Mouse (Mus musculus) hindbrain, embryonic 11.5 days (tissue): ENCODE data around the gene Asap2. TPM values are rescaled to one million over a fixed set of nuclear protein-coding genes. Genes with fewer than 3 reads are reported as not detected.

ENCODE experiments used
- ATAC-seq: fragments of 200-750 bp; cut with Nextera tagmentation; 2 replicates; pipeline ENCODE4 v1.8.0; 2017; ENCODE audit warnings: mild to moderate bottlenecking, moderate TSS enrichment, moderate library complexity; ENCODE audit not compliant: low FRiP score
- DNase-seq: peaks from one replicate; pipeline ENCODE4 v3.0.0-alpha.2; 2015; ENCODE audit warnings: low spot score
- H3K27ac ChIP-seq: fragments of 300-500 bp; sonication (generic); 2 replicates; pipeline ENCODE4 v1.5.1; 2014; ENCODE audit warnings: mild to moderate bottlenecking, low read depth, low read length
- H3K27me3 ChIP-seq: fragments of 300-500 bp; sonication (generic); 2 replicates; pipeline ENCODE4 v1.6.1; 2014; ENCODE audit warnings: mild to moderate bottlenecking, low read length, moderate library complexity, mixed read lengths; ENCODE audit not compliant: control insufficient read depth, insufficient read depth
- H3K36me3 ChIP-seq: fragments of 300-500 bp; sonication (generic); 2 replicates; pipeline ENCODE4 v1.6.1; 2014; ENCODE audit warnings: mild to moderate bottlenecking, low read length, moderate library complexity, mixed read lengths; ENCODE audit not compliant: control insufficient read depth, insufficient read depth
- H3K4me1 ChIP-seq: fragments of 300-500 bp; sonication (generic); replicated peaks from 2 replicates; pipeline ENCODE4 v1.6.1; 2014; ENCODE audit warnings: low read length, mixed read lengths; ENCODE audit not compliant: control insufficient read depth, insufficient read depth
- H3K4me2 ChIP-seq: fragments of 300-500 bp; sonication (generic); replicated peaks from 2 replicates; pipeline ENCODE4 v1.6.1; 2014; ENCODE audit warnings: mild to moderate bottlenecking, low read depth, low read length
- H3K4me3 ChIP-seq: fragments of 300-500 bp; sonication (generic); 2 replicates; pipeline ENCODE4 v1.5.1; 2014; ENCODE audit warnings: low read depth, low read length
- H3K9ac ChIP-seq: fragments of 300-500 bp; sonication (generic); 2 replicates; pipeline ENCODE4 v1.6.1; 2014; ENCODE audit warnings: low read depth, low read length
- H3K9me3 ChIP-seq: fragments of 300-500 bp; sonication (generic); 2 replicates; pipeline ENCODE4 v1.6.1; 2016; ENCODE audit warnings: low read length; ENCODE audit not compliant: control insufficient read depth
- WGBS: fragments of 180-500 bp; shearing (Covaris S2); extraction: QIAGEN DNeasy Blood & Tissue Kit; methylation state at CpG from one replicate; pipeline ENCODE4 v1.1.7; 2014; 5-methylcytosine and 5-hydroxymethylcytosine counted together
- polyA plus RNA-seq: library from polyadenylated mRNA; unstranded; fragments of >200 nt; fragmentation: Nextera tagmentation; extraction: Ambion mirVana; gene quantifications from 2 replicates; pipeline ENCODE4 v1.2.1, GENCODE M21; 2014

Gene Asap2
- polyA plus RNA-seq, 1 experiment from 2014 or later = 18.4 TPM

DNA sequence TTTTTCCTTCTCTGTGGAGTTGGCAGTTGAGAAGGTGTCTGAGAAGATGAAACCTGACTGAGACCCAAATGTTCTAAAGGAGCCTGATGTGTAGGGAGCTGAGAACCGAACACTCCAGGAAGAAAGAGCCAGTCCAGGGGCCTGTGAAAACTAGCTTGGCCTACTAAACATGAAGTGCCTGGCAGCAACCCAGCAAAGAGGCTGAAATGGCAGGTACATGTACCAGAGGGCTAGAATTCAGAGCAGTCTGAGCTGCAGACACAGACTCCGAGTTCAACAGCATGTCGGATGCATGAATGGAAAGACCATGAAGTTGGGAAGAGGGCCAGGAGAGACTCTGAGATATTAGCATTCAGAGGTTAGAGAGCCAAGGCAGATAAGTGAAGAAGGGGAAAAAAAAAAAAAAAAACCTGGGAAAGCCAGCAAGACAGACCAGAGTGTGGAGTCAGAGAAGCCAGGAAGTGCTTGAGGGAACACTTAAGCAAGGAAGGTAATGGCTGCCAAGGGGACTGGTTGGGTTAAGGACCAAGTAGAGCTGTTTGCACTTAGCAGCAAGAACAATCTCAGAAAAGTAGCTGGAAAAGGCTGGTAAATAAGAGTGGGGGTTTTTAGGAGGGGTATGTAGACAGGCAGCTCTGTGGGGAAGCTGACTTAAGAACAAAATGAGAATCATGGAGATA lies 298.6 kb downstream of the Asap2 start:
- no peaks in the 10 kb centered on the region for H3K27me3 ChIP-seq
- no peak for ATAC-seq
- H3K4me3 ChIP-seq = no peak overlapping the region
- WGBS = 100% methylated on average over 3 of the region's 3 CpGs
- no peak overlapping the region for H3K27ac ChIP-seq
- no peak for DNase-seq
- H3K9ac ChIP-seq = no peak overlapping the region
- H3K4me1 ChIP-seq = no peaks in the 10 kb centered on the region
- H3K9me3 ChIP-seq = no peaks in the 10 kb centered on the region
- no peak overlapping the region for H3K4me2 ChIP-seq
- 0 out of 2 replicates have a peak, but pooled peaks cover 7% of the 10 kb centered on the region for H3K36me3 ChIP-seq

- WGBS = 92% methylated on average over 6 of the region's 6 CpGs
- Histone ChIP-seq H3K4me1 (no peaks in the 10 kb centered on the region), H3K27me3 (no peaks in the 10 kb centered on the region), H3K4me3 (no peak overlapping the region), H3K36me3 (0 out of 2 replicates have a peak, but pooled peaks cover 7% of the 10 kb centered on the region), H3K27ac (no peak overlapping the region), H3K9ac (no peak overlapping the region), H3K9me3 (no peaks in the 10 kb centered on the region), H3K4me2 (no peak overlapping the region)
- DNase-seq = no peak
- ATAC-seq = no peak
These were observed 299.4 kb downstream of the Asap2 start for GRCm38 (mm10) chr12:21289651-21290050.

GRCm38 (mm10) chr12:21298856-21299255 lies 308.6 kb downstream of the Asap2 start:
- H3K27ac ChIP-seq = no peak overlapping the region
- H3K9me3 ChIP-seq = no peaks in the 10 kb centered on the region
- 96% methylated on average over 11 of the region's 11 CpGs for WGBS
- no peaks in the 10 kb centered on the region for H3K4me1 ChIP-seq
- peaks cover 16% of the 10 kb centered on the region for H3K36me3 ChIP-seq
- no peak overlapping the region for H3K9ac ChIP-seq
- no peak for ATAC-seq
- DNase-seq = no peak
- no peaks in the 10 kb centered on the region for H3K27me3 ChIP-seq
- H3K4me3 ChIP-seq = no peak overlapping the region
- H3K4me2 ChIP-seq = no peak overlapping the region

DNA sequence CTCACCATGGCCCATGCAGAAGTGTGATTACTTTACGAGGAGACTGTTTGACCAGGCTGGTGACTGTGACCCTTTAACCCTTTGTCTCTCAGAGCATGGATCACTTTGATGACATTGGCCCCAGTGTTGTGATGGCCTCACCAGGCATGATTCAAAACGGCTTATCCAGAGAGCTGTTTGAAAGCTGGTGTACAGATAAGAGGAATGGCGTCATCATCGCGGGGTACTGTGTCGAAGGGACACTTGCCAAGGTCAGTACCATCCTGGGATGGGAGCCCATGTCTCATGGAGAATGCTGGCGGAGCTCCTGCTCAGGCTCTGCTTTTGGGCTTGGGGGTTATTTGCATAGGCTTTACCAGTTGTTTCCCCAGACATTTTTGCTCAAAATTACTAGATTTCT lies 311.1 kb downstream of the Asap2 start:
- WGBS = 89% methylated on average over 7 of the region's 7 CpGs
- H3K36me3 ChIP-seq = peaks cover 13% of the 10 kb centered on the region
- no peak for ATAC-seq

DNA sequence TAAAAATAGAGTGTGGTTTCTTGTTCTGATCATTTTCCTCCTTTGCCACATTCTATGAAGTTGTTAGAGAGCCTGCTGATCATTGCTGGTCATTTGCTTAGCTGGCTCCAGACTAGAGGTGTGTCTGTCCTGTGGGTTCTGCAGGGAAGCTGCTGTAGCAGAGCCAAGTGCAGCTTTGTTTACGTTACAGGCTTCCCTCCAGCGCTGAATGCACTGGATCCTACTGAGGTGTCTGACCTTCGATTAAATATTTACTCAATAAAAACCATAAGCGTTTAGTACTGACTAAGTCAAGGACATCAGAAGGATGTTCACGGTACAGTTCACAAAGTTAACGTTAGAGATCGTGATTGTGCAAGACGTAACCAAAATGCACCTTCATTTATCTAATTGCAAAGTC lies 311.7 kb downstream of the Asap2 start:
- no peaks in the 10 kb centered on the region for H3K27me3 ChIP-seq
- 91% methylated on average over 8 of the region's 8 CpGs for WGBS
- no peaks in the 10 kb centered on the region for H3K4me1 ChIP-seq
- H3K4me3 ChIP-seq = no peak overlapping the region
- H3K9ac ChIP-seq = no peak overlapping the region
- no peak overlapping the region for H3K4me2 ChIP-seq
- no peak for ATAC-seq
- peaks cover 11% of the 10 kb centered on the region for H3K36me3 ChIP-seq
- H3K9me3 ChIP-seq = no peaks in the 10 kb centered on the region
- DNase-seq = no peak
- H3K27ac ChIP-seq = no peak overlapping the region

More for the DNA sequence above, 311.1 kb downstream of the Asap2 start:
- H3K27ac ChIP-seq = no peak overlapping the region
- no peaks in the 10 kb centered on the region for H3K27me3 ChIP-seq
- no peak for DNase-seq
- H3K4me3 ChIP-seq = no peak overlapping the region
- H3K4me1 ChIP-seq = no peaks in the 10 kb centered on the region
- H3K9me3 ChIP-seq = no peaks in the 10 kb centered on the region
- H3K4me2 ChIP-seq = no peak overlapping the region
- H3K9ac ChIP-seq = no peak overlapping the region

- DNase-seq = no peak
- no peaks in the 10 kb centered on the region for H3K4me1 ChIP-seq
- H3K36me3 ChIP-seq = peaks cover 11% of the 10 kb centered on the region
- H3K27ac ChIP-seq = no peak overlapping the region
- ATAC-seq = no peak
- WGBS = 84% methylated on average over 5 of the region's 5 CpGs
- H3K4me3 ChIP-seq = no peak overlapping the region
- H3K9ac ChIP-seq = no peak overlapping the region
- H3K27me3 ChIP-seq = no peaks in the 10 kb centered on the region
- no peak overlapping the region for H3K4me2 ChIP-seq
- no peaks in the 10 kb centered on the region for H3K9me3 ChIP-seq
These were observed 312.1 kb downstream of the Asap2 start for GRCm38 (mm10) chr12:21302361-21302783.

DNA sequence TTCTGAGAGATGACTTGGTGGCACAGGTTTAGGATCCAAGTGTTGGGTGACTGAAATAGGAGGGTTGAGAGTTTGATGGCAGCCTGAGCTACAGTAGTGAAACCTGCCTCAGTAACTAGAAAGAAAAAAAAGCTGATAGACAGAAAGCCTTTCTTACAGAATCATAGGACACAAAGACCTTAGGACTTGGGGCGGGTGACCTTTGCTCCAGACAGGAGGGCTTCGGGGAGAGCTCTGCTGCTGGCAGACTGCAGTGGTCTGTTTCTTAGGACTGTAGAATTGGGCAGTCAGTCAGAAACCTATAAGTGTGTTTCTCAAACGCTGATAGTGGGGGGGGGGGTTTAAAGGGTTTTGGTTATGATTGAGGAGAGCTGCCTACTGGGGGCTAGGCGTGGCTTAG lies 315.5 kb downstream of the Asap2 start:
- Histone ChIP-seq H3K4me1 (no peaks in the 10 kb centered on the region), H3K27ac (no peak overlapping the region), H3K4me3 (no peak overlapping the region), H3K4me2 (no peak overlapping the region), H3K36me3 (peaks cover 17% of the 10 kb centered on the region), H3K9me3 (no peaks in the 10 kb centered on the region), H3K27me3 (no peaks in the 10 kb centered on the region), H3K9ac (no peak overlapping the region)
- WGBS = 94% methylated on average over 4 of the region's 4 CpGs
- ATAC-seq (no peak), DNase-seq (no peak)

DNA sequence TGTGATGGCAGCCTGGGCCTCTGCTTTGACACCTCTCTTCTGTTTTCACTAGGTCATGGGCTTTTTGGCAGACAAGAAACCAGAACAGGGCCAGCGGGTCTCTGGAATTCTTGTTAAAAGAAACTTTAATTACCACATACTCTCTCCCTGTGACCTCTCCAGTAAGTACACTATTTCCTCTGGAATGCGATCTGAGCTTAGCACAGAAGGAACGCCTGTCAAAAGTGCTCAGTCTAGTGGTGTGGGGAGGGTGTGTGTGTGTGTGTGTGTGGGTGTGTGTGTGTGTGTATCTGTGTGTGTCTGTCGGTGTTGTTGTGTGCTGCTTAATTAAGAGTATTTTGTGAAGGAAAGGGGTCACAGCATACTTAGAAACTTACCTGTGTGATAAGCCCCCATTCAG lies 316.5 kb downstream of the Asap2 start:
- ATAC-seq (no peak), DNase-seq (no peak)
- H3K4me3 ChIP-seq = no peak overlapping the region
- no peak overlapping the region for H3K9ac ChIP-seq
- H3K27ac ChIP-seq = no peak overlapping the region
- no peaks in the 10 kb centered on the region for H3K27me3 ChIP-seq
- no peaks in the 10 kb centered on the region for H3K9me3 ChIP-seq
- peaks cover 19% of the 10 kb centered on the region for H3K36me3 ChIP-seq
- WGBS = 96% methylated on average over 4 of the region's 4 CpGs
- H3K4me2 ChIP-seq = no peak overlapping the region
- no peaks in the 10 kb centered on the region for H3K4me1 ChIP-seq

DNA sequence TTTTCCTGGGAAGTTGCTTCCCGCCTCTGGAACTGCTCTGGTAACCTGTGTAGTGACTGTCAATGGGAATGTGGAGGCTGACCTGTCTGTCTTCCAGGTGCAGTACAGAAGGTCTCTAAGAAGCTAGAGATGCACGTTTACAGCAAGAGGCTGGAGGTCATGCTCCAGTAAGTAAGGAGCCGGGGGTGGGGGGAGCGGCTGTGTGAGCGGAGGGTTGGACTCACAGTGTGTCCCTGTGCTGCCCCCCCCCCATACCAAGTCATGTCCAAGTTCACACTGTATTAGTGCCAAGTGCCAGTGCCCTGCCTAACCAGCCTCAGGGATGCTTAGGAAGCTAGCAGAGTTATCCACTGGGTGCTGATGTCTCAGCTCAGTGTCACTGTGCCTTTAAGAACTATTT lies 321.9 kb downstream of the Asap2 start:
- H3K27ac ChIP-seq = no peak overlapping the region
- H3K27me3 ChIP-seq = no peaks in the 10 kb centered on the region
- no peak overlapping the region for H3K4me2 ChIP-seq
- DNase-seq (no peak), ATAC-seq (no peak)
- no peaks in the 10 kb centered on the region; the same call in 1 of the 2 replicates for H3K4me1 ChIP-seq
- H3K4me3 ChIP-seq = no peak overlapping the region
- 94% methylated on average over 5 of the region's 5 CpGs for WGBS
- no peak overlapping the region for H3K9ac ChIP-seq
- H3K36me3 ChIP-seq = peaks cover 22% of the 10 kb centered on the region
- H3K9me3 ChIP-seq = no peaks in the 10 kb centered on the region
